Mouse (Mus musculus): Measurements from ENCODE around the gene Kctd17. TPM values are rescaled to one million over a fixed set of nuclear protein-coding genes. Genes with fewer than 3 reads are reported as not detected.

Gene Kctd17
- polyA plus RNA-seq, 1 experiment from 2014 or later, result 40.3 TPM

- Histone ChIP-seq H3K4me2 (no peak overlapping the region), H3K27ac (no peak overlapping the region), H3K9me3 (no peaks in the 10 kb centered on the region), H3K4me1 (replicated peaks) (no peaks in the 10 kb centered on the region), H3K4me3 (replicated peaks) (no peak overlapping the region), H3K36me3 (no peaks in the 10 kb centered on the region), H3K9ac (replicated peaks) (no peak overlapping the region), H3K27me3 (0 out of 2 replicates have a peak, but pooled peaks cover 4% of the 10 kb centered on the region)
- ATAC-seq (ENCODE audit: insufficient number of reproducible peaks, insufficient read depth, low FRiP score, low TSS enrichment, low read depth), result no peak
- WGBS, result 70% methylated on average over 4 of the region's 4 CpGs
Measured at GRCm38 (mm10) chr15:78470495-78471276, 42.3 kb downstream of the Kctd17 start.

GRCm38 (mm10) chr15:78471902-78472301, 43.5 kb downstream of the Kctd17 start:
- H3K27me3 ChIP-seq, result peaks cover 9% of the 10 kb centered on the region; the same call in 1 of the 2 replicates
- H3K4me1 ChIP-seq (replicated peaks), result no peaks in the 10 kb centered on the region
- H3K27ac ChIP-seq, result no peak overlapping the region
- H3K4me2 ChIP-seq, result no peak overlapping the region
- no peak overlapping the region for H3K9ac ChIP-seq (replicated peaks)
- WGBS, result 49% methylated on average over 7 of the region's 7 CpGs
- no peak for ATAC-seq (ENCODE audit: insufficient number of reproducible peaks, insufficient read depth, low FRiP score, low TSS enrichment, low read depth)
- no peaks in the 10 kb centered on the region for H3K36me3 ChIP-seq
- no peaks in the 10 kb centered on the region for H3K9me3 ChIP-seq
- H3K4me3 ChIP-seq (replicated peaks), result no peak overlapping the region

DNA sequence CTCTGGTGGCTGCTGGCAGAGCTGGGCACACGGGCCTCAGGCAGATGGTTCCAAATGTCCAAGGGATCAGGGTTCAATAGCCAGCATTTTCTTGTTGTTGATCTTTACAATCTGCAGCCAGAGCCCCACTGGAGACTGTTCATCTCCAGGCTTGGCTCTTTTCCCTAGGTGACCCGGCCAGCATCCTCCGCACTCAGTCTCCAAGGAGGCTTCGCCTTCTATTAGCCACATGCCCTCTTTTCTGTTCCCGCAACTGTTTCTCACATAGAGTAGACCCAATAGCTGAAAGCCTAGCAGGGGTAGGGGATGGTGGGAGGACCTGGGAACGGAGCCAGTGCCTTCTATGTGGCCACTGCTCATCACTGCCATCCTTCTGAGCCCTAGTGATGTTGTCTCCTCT, 45.1 kb downstream of the Kctd17 start:
- ATAC-seq (ENCODE audit: insufficient number of reproducible peaks, insufficient read depth, low FRiP score, low TSS enrichment, low read depth), result no peak

GRCm38 (mm10) chr15:78475604-78476031, 47.3 kb downstream of the Kctd17 start:
- H3K27me3 ChIP-seq, result peaks cover 9% of the 10 kb centered on the region; the same call in 1 of the 2 replicates
- no peaks in the 10 kb centered on the region for H3K36me3 ChIP-seq
- WGBS, result 65% methylated on average over 3 of the region's 3 CpGs
- no peak overlapping the region for H3K4me3 ChIP-seq (replicated peaks)
- no peak overlapping the region for H3K4me2 ChIP-seq
- no peak overlapping the region for H3K27ac ChIP-seq
- no peaks in the 10 kb centered on the region for H3K4me1 ChIP-seq (replicated peaks)
- H3K9ac ChIP-seq (replicated peaks), result no peak overlapping the region
- ATAC-seq (ENCODE audit: insufficient number of reproducible peaks, insufficient read depth, low FRiP score, low TSS enrichment, low read depth), result no peak
- H3K9me3 ChIP-seq, result no peaks in the 10 kb centered on the region; the same call in 1 of the 2 replicates

More for the DNA sequence above, 45.1 kb downstream of the Kctd17 start:
- peaks cover 9% of the 10 kb centered on the region; the same call in 1 of the 2 replicates for H3K27me3 ChIP-seq
- H3K36me3 ChIP-seq, result no peaks in the 10 kb centered on the region
- H3K27ac ChIP-seq, result no peak overlapping the region
- no peak overlapping the region for H3K9ac ChIP-seq (replicated peaks)
- H3K4me2 ChIP-seq, result no peak overlapping the region
- H3K9me3 ChIP-seq, result no peaks in the 10 kb centered on the region
- H3K4me1 ChIP-seq (replicated peaks), result no peaks in the 10 kb centered on the region
- 79% methylated on average over 6 of the region's 6 CpGs for WGBS
- H3K4me3 ChIP-seq (replicated peaks), result no peak overlapping the region

GRCm38 (mm10) chr15:78476878-78477277, 48.5 kb downstream of the Kctd17 start:
- ATAC-seq (ENCODE audit: insufficient number of reproducible peaks, insufficient read depth, low FRiP score, low TSS enrichment, low read depth), result no peak
- Histone ChIP-seq H3K9me3 (no peaks in the 10 kb centered on the region; the same call in 1 of the 2 replicates), H3K4me3 (replicated peaks) (no peak overlapping the region), H3K4me1 (replicated peaks) (no peaks in the 10 kb centered on the region), H3K27me3 (peaks cover 9% of the 10 kb centered on the region; the same call in 1 of the 2 replicates), H3K9ac (replicated peaks) (no peak overlapping the region), H3K36me3 (no peaks in the 10 kb centered on the region), H3K4me2 (no peak overlapping the region), H3K27ac (no peak overlapping the region)
- 65% methylated on average over 1 of the region's 1 CpGs for WGBS

DNA sequence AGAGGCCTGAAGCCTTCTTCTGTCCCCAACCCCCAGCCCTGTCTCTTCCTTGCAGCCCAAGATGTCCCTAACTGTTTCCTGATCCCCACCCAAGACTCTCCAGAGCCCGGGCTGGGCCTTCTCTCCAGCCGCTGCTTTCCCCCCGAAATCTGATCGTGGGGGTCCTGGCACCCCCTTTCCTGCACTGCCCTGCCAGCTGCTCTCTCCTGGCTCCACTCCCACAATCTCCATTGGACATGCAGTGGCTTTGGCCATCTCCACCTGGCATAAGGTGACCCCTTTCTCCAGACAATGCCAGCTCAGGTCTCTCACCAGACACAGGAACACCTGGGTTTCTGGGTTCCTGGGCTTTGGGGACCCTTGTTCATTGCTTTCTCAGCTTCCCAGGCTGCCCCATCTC, 49.7 kb downstream of the Kctd17 start:
- no peak overlapping the region for H3K9ac ChIP-seq (replicated peaks)
- H3K4me2 ChIP-seq, result no peak overlapping the region
- no peaks in the 10 kb centered on the region; the same call in 1 of the 2 replicates for H3K9me3 ChIP-seq
- no peaks in the 10 kb centered on the region for H3K4me1 ChIP-seq (replicated peaks)
- no peaks in the 10 kb centered on the region for H3K36me3 ChIP-seq
- H3K27me3 ChIP-seq, result peaks cover 9% of the 10 kb centered on the region; the same call in 1 of the 2 replicates
- WGBS, result 89% methylated on average over 4 of the region's 4 CpGs
- no peak overlapping the region for H3K4me3 ChIP-seq (replicated peaks)
- no peak overlapping the region for H3K27ac ChIP-seq
- no peak for ATAC-seq (ENCODE audit: insufficient number of reproducible peaks, insufficient read depth, low FRiP score, low TSS enrichment, low read depth)

DNA sequence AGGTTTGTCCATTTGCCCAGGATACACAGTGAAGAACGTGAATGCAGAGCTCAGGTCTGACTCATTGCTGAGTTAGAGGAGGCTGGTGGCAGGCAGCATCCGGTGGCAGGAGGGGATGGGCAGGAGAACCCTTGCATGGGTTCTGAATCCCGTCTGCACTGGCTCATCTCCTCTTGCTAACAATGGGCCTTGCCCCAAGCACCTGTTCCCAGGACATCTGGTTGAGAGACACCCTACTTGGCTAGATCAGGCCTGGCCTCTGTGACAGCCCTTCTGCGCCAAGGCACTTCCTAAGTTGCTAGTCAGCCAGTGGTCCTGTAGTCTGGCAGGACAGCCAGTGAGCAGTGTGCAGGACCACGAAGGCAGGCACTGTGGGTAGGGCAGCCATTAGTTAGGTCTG, 51.1 kb downstream of the Kctd17 start:
- Histone ChIP-seq H3K9ac (replicated peaks) (no peak overlapping the region), H3K4me2 (no peak overlapping the region), H3K9me3 (no peaks in the 10 kb centered on the region; the same call in 1 of the 2 replicates), H3K27me3 (peaks cover 9% of the 10 kb centered on the region; the same call in 1 of the 2 replicates), H3K27ac (no peak overlapping the region), H3K36me3 (no peaks in the 10 kb centered on the region), H3K4me1 (replicated peaks) (no peaks in the 10 kb centered on the region), H3K4me3 (replicated peaks) (no peak overlapping the region)
- WGBS, result 75% methylated on average over 5 of the region's 5 CpGs
- no peak for ATAC-seq (ENCODE audit: insufficient number of reproducible peaks, insufficient read depth, low FRiP score, low TSS enrichment, low read depth)

- Histone ChIP-seq H3K9ac (replicated peaks) (no peak overlapping the region), H3K4me3 (replicated peaks) (no peak overlapping the region), H3K4me2 (no peak overlapping the region), H3K36me3 (no peaks in the 10 kb centered on the region), H3K9me3 (no peaks in the 10 kb centered on the region; the same call in 1 of the 2 replicates), H3K4me1 (replicated peaks) (no peaks in the 10 kb centered on the region), H3K27me3 (peaks cover 9% of the 10 kb centered on the region; the same call in 1 of the 2 replicates), H3K27ac (no peak overlapping the region)
- WGBS, result 71% methylated on average over 7 of the region's 7 CpGs
- no peak for ATAC-seq (ENCODE audit: insufficient number of reproducible peaks, insufficient read depth, low FRiP score, low TSS enrichment, low read depth)
Measured at GRCm38 (mm10) chr15:78480111-78480510, 51.7 kb downstream of the Kctd17 start.

GRCm38 (mm10) chr15:78480991-78481390, 52.6 kb downstream of the Kctd17 start:
- Histone ChIP-seq H3K4me2 (no peak overlapping the region), H3K4me3 (replicated peaks) (no peak overlapping the region), H3K27ac (no peak overlapping the region), H3K4me1 (replicated peaks) (no peaks in the 10 kb centered on the region), H3K27me3 (peaks cover 5% of the 10 kb centered on the region; the same call in 1 of the 2 replicates), H3K9me3 (no peaks in the 10 kb centered on the region; the same call in 1 of the 2 replicates), H3K9ac (replicated peaks) (no peak overlapping the region), H3K36me3 (no peaks in the 10 kb centered on the region)
- no peak for ATAC-seq (ENCODE audit: insufficient number of reproducible peaks, insufficient read depth, low FRiP score, low TSS enrichment, low read depth)
- 76% methylated on average over 2 of the region's 2 CpGs for WGBS

DNA sequence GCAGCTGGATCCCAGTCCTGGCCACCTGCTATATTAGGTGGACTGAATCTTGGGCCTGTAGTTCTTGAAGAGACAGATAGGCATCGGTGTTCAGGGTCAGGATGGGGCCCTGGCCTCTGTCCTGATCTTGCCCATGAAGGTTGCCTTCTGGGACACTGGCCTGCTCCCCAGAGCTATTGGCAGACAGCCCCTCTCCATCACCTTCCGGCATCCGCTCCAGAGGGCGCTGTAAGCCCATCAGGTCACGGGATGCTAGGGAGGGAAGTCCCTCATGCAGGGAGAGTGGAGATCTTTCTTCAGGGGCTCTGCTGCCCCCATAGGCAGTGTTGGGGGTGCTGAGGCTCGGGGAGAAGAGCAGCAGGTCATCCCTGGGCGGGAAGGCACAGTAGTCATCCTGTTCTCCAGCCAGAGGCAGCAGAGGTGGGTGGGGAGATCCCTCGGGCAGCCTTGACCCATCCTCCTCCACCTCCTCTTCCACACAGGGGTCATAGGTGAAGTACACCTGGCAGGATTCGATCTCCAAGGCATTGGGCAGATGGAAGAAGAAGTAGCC, 53.2 kb downstream of the Kctd17 start:
- 51% methylated on average over 9 of the region's 9 CpGs for WGBS
- no peak for ATAC-seq (ENCODE audit: insufficient number of reproducible peaks, insufficient read depth, low FRiP score, low TSS enrichment, low read depth)

GRCm38 (mm10) chr15:78482518-78482917, 54.2 kb downstream of the Kctd17 start:
- no peak overlapping the region for H3K4me3 ChIP-seq (replicated peaks)
- H3K9me3 ChIP-seq, result no peaks in the 10 kb centered on the region; the same call in 1 of the 2 replicates
- H3K4me2 ChIP-seq, result no peak overlapping the region
- H3K4me1 ChIP-seq (replicated peaks), result no peaks in the 10 kb centered on the region
- peaks cover 10% of the 10 kb centered on the region; the same call in 1 of the 2 replicates for H3K27me3 ChIP-seq
- ATAC-seq (ENCODE audit: insufficient number of reproducible peaks, insufficient read depth, low FRiP score, low TSS enrichment, low read depth), result no peak
- 85% methylated on average over 3 of the region's 3 CpGs for WGBS
- no peaks in the 10 kb centered on the region for H3K36me3 ChIP-seq
- no peak overlapping the region for H3K9ac ChIP-seq (replicated peaks)
- no peak overlapping the region for H3K27ac ChIP-seq

More for the DNA sequence above, 53.2 kb downstream of the Kctd17 start:
- H3K4me3 ChIP-seq (replicated peaks), result no peak overlapping the region
- H3K4me1 ChIP-seq (replicated peaks), result no peaks in the 10 kb centered on the region
- no peak overlapping the region for H3K4me2 ChIP-seq
- H3K9ac ChIP-seq (replicated peaks), result no peak overlapping the region
- no peak overlapping the region for H3K27ac ChIP-seq
- H3K36me3 ChIP-seq, result no peaks in the 10 kb centered on the region
- peaks cover 10% of the 10 kb centered on the region; the same call in 1 of the 2 replicates for H3K27me3 ChIP-seq
- no peaks in the 10 kb centered on the region; the same call in 1 of the 2 replicates for H3K9me3 ChIP-seq

Data from limb, embryonic 12.5 days (tissue).